Mouse (Mus musculus) testis, adult 2 months (tissue): ENCODE data around the gene Gpr37l1.

Experiments
- CTCF ChIP-seq: fragments of 200-500 bp; IDR thresholded peaks from 2 replicates; pipeline ENCODE4 v1.5.1; 2012; ENCODE audit warnings: low read depth, mild to moderate bottlenecking, inconsistent platforms, low read length, moderate library complexity; ENCODE audit not compliant: control insufficient read depth, insufficient read depth, insufficient replicate concordance
- POLR2A ChIP-seq: fragments of 200-500 bp; IDR thresholded peaks from 2 replicates; pipeline ENCODE4 v1.6.1; 2012; ENCODE audit warnings: low read depth, mild to moderate bottlenecking, inconsistent platforms, low read length, moderate library complexity; ENCODE audit not compliant: control insufficient read depth

- TF ChIP-seq CTCF (no peak), POLR2A (no peak)
Measured at GRCm38 (mm10) chr1:135180830-135181229, 13.3 kb upstream of the Gpr37l1 start.
